27 mouse cellular contexts compared by ENCODE assay signal in the genomic region with DNA sequence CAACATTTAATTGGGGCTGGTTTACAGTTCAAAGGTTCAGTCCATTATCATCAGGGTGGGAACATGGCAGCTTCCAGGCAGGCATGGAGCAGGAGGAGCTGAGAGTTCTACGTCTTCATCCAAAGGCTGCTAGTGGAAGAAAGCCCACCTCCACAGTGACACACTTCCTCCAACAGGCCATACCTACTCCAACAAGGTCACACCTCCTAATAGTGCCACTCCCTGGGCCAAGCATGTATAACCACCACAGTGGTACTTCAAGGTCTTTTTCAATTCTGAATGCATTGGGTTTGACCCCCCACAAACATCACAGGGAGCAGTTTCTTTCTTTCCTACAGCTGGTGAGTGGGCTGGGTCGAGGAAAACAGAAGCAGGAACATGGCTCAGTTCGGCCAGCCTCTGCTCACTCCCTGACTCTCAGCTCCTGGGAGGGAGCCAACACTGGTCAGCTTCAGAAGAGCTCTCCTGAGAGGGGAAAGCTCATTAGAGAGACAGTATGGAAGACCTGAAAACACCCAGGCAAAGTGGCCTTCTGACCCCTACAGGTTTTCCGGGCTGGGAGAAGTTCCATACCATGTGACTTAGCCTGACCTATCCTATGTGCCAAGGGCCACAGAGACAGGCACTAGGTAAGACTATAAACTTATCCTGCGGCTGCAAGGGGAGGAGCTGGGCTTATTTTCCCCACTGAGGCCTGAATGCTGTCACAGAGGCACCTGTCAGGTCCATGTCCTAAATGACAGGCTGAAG. TPM values are rescaled to one million over a fixed set of nuclear protein-coding genes. Genes with fewer than 3 reads are reported as not detected.
DNase-seq lines count a peak whose midpoint lies in the region; ATAC-seq lines count a peak whose summit lies in the region.
"Had no signal": no experiment of that assay in that cellular context is flagged by ENCODE, and none has a peak within 500 bp of the region (broad histone marks: within the 10 kb centered on the region; RNA-seq: fewer than 3 reads in every experiment).

No protein-coding gene starts in this region.

- H3K4me3 ChIP-seq in heart, embryonic 10.5 days: no peak overlapping the region
- no peak overlapping the region for H3K4me3 ChIP-seq in hindbrain, embryonic 11.5 days (ENCODE audit: low read depth, low read length)
- H3K4me3 ChIP-seq: embryonic facial prominence, embryonic 12.5 days; embryonic facial prominence, embryonic 15.5 days; gastrocnemius, adult 2 months; heart, embryonic 13.5 days; hindbrain, embryonic 12.5 days; hindbrain, embryonic 15.5 days had no signal

- H3K27ac ChIP-seq in heart, embryonic 10.5 days: 0 out of 2 replicates have a peak overlapping the region, but pooled peaks have one; percentile 11
- no peak overlapping the region for H3K27ac ChIP-seq in hindbrain, embryonic 11.5 days (ENCODE audit: low read depth, low read length)
- H3K27ac ChIP-seq: embryonic facial prominence, embryonic 12.5 days; embryonic facial prominence, embryonic 15.5 days; gastrocnemius, adult 2 months; heart, embryonic 13.5 days; hindbrain, embryonic 12.5 days; hindbrain, embryonic 15.5 days had no signal

- no peak for ATAC-seq in megakaryocyte-erythroid progenitor cell, adult 5-6 weeks (replicated peaks; ENCODE audit: low FRiP score, low TSS enrichment, poor library complexity, severe bottlenecking)
- ATAC-seq in hindbrain, embryonic 11.5 days (ENCODE audit: low FRiP score): no peak
- ATAC-seq: activated CD4-positive, CD25-positive, alpha-beta regulatory T cell, adult 4 months; forebrain, embryonic 14.5 days; forebrain, postnatal 0 days; intestine, postnatal 0 days had no signal

- no peak for DNase-seq in heart, embryonic 10.5 days (ENCODE audit: low spot score)
- DNase-seq in heart, adult 8-10 months (ENCODE audit: low spot score): no peak
- DNase-seq in NIH3T3 (ENCODE audit: low read depth) (peak; percentile 17), ZHBTc4 (ENCODE audit: low read depth, low spot score) (peak; percentile 74)
- no peak for DNase-seq in embryo, embryonic 10 days (ENCODE audit: low spot score)
- DNase-seq in hindbrain, embryonic 11.5 days (ENCODE audit: low spot score): no peak
- DNase-seq: adrenal gland, postnatal 10 days; adrenal gland, postnatal 36 days; cerebellum, adult 11-12 months; cerebellum, adult 8-10 months; cerebellum, postnatal 36 days; forebrain, postnatal 0 days; gastrocnemius, adult 2 months; gastrocnemius, postnatal 14 days; heart, adult 11 months; heart, postnatal 14 days; heart, postnatal 4 days had no signal

- H3K36me3 ChIP-seq in heart, embryonic 10.5 days: no peaks in the 10 kb centered on the region
- no peaks in the 10 kb centered on the region for H3K36me3 ChIP-seq in hindbrain, embryonic 11.5 days (ENCODE audit: control insufficient read depth, insufficient read depth, low read length)
- H3K36me3 ChIP-seq: embryonic facial prominence, embryonic 12.5 days; embryonic facial prominence, embryonic 15.5 days; heart, embryonic 13.5 days; hindbrain, embryonic 12.5 days; hindbrain, embryonic 15.5 days had no signal

- H3K4me1 ChIP-seq in heart, embryonic 10.5 days: peaks cover 14% of the 10 kb centered on the region
- no peaks in the 10 kb centered on the region for H3K4me1 ChIP-seq in hindbrain, embryonic 11.5 days (replicated peaks; ENCODE audit: control insufficient read depth, insufficient read depth, low read length)
- H3K4me1 ChIP-seq: embryonic facial prominence, embryonic 12.5 days; embryonic facial prominence, embryonic 15.5 days; hindbrain, embryonic 12.5 days; hindbrain, embryonic 15.5 days had no signal

- H3K4me2 ChIP-seq in hindbrain, embryonic 11.5 days (replicated peaks; ENCODE audit: low read depth, low read length): no peak overlapping the region
- H3K4me2 ChIP-seq: embryonic facial prominence, embryonic 12.5 days; embryonic facial prominence, embryonic 15.5 days; heart, embryonic 13.5 days; hindbrain, embryonic 12.5 days; hindbrain, embryonic 15.5 days had no signal

- WGBS in heart, embryonic 10.5 days: 75% methylated on average over 5 of the region's 5 CpGs
- 85% methylated on average over 5 of the region's 5 CpGs for whole genome bisulfite sequencing in hindbrain, embryonic 11.5 days

- no peaks in the 10 kb centered on the region for H3K9me3 ChIP-seq in heart, embryonic 10.5 days
- no peaks in the 10 kb centered on the region for H3K9me3 ChIP-seq in hindbrain, embryonic 11.5 days (ENCODE audit: control insufficient read depth, low read length)
- H3K9me3 ChIP-seq: embryonic facial prominence, embryonic 12.5 days; embryonic facial prominence, embryonic 15.5 days; heart, embryonic 13.5 days; hindbrain, embryonic 12.5 days; hindbrain, embryonic 15.5 days had no signal

- H3K27me3 ChIP-seq in heart, embryonic 10.5 days (ENCODE audit: insufficient read depth, poor library complexity, severe bottlenecking): no peaks in the 10 kb centered on the region
- no peaks in the 10 kb centered on the region for H3K27me3 ChIP-seq in hindbrain, embryonic 11.5 days (ENCODE audit: control insufficient read depth, insufficient read depth, low read length)
- H3K27me3 ChIP-seq: embryonic facial prominence, embryonic 12.5 days; embryonic facial prominence, embryonic 15.5 days; heart, embryonic 13.5 days; hindbrain, embryonic 12.5 days; hindbrain, embryonic 15.5 days had no signal

- no peak overlapping the region for H3K9ac ChIP-seq in hindbrain, embryonic 11.5 days (ENCODE audit: low read depth, low read length)
- H3K9ac ChIP-seq: embryonic facial prominence, embryonic 12.5 days; embryonic facial prominence, embryonic 15.5 days; forebrain, postnatal 0 days; heart, embryonic 13.5 days; hindbrain, embryonic 12.5 days; hindbrain, embryonic 15.5 days had no signal

RNA-seq across cellular contexts. Expression of a gene that starts 36.7 kb away (rescaled TPM):
- 12.2 and 17.4 TPM in 2 replicates for polyA plus RNA-seq in heart, embryonic 10.5 days (2016; fragmentation: Nextera tagmentation; extraction: Ambion mirVana)
- total RNA-seq in heart, adult 8-10 months (2022): 1 to 10 TPM; 3.8 to 8.3 (median 5.3) TPM
- total RNA-seq in megakaryocyte-erythroid progenitor cell, adult 5-6 weeks (2014; fragmentation: Nextera tagmentation): 0.89 TPM in 1 of 2 replicates, not detected in the other
- 2.6 TPM in 1 of 2 replicates, not detected in the other for total RNA-seq in megakaryocyte-erythroid progenitor cell, adult 5-6 weeks (2017)
- 1.2 and 1.5 TPM in 2 replicates for polyA plus RNA-seq in hindbrain, embryonic 11.5 days (2014; fragmentation: Nextera tagmentation; extraction: Ambion mirVana)
- total RNA-seq: MEL had no signal

RNA-seq across cellular contexts. Expression of a gene that starts 44.9 kb away (rescaled TPM):
- polyA plus RNA-seq in heart, embryonic 10.5 days (2016; fragmentation: Nextera tagmentation; extraction: Ambion mirVana): 11.6 and 18.2 TPM in 2 replicates
- 1 to 10 TPM; 1.6 to 2.6 (median 2.1) TPM for total RNA-seq in heart, adult 8-10 months (2022)
- total RNA-seq in megakaryocyte-erythroid progenitor cell, adult 5-6 weeks (2014; fragmentation: Nextera tagmentation): 10.9 and 18.9 TPM in 2 replicates
- 2.0 and 5.7 TPM in 2 replicates for total RNA-seq in megakaryocyte-erythroid progenitor cell, adult 5-6 weeks (2017)
- polyA plus RNA-seq in hindbrain, embryonic 11.5 days (2014; fragmentation: Nextera tagmentation; extraction: Ambion mirVana): 5.1 and 7.2 TPM in 2 replicates

RNA-seq across cellular contexts. Expression of a gene that starts 53.4 kb away (rescaled TPM):
- 51.8 and 55.6 TPM in 2 replicates for polyA plus RNA-seq in heart, embryonic 10.5 days (2016; fragmentation: Nextera tagmentation; extraction: Ambion mirVana)
- 10 to 100 TPM; 24.0 to 33.6 (median 30.4) TPM for total RNA-seq in heart, adult 8-10 months (2022)
- total RNA-seq in megakaryocyte-erythroid progenitor cell, adult 5-6 weeks (2014; fragmentation: Nextera tagmentation): 23.6 and 25.8 TPM in 2 replicates
- 32.9 and 33.8 TPM in 2 replicates for total RNA-seq in megakaryocyte-erythroid progenitor cell, adult 5-6 weeks (2017)
- 40.1 and 44.9 TPM in 2 replicates for polyA plus RNA-seq in hindbrain, embryonic 11.5 days (2014; fragmentation: Nextera tagmentation; extraction: Ambion mirVana)

Comparison
In these comparisons a context has a peak if more than half of its experiments do, and no peak if none do; other contexts are left out.
1. DNase-seq: peak in NIH3T3 (single experiment) and ZHBTc4 (single experiment); none in heart, embryonic 10.5 days (single experiment), heart, adult 8-10 months (single experiment), embryo, embryonic 10 days (single experiment) and hindbrain, embryonic 11.5 days (single experiment).